Mouse (Mus musculus): Measurements from ENCODE around the gene Olfr566.

Olfr566 gene

DNA sequence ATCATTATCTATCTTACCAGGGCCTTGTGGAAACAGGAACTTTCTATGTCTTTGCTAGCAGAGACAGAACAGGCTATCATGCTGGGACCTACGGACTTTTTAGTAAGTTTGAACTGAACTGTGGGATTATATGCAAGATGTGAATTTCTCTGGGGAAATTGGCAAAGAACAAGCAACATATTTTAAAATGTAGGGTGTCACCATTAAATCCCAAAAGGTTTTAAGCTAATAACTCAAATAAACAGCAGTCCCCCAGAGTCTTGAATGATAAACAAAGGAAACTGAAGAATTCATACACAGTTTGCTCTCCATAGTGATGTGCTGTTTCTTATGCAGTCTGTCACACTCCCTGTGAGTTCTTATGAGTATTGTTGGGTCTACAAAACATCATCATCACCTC lies at the start of gene Olfr566:
TSS of gene Olfr566 (minus strand) at position 101 of the 400 bp plus-strand sequence.
- no peak for DNase-seq (ENCODE audit: low spot score in 2 of 2)

DNA sequence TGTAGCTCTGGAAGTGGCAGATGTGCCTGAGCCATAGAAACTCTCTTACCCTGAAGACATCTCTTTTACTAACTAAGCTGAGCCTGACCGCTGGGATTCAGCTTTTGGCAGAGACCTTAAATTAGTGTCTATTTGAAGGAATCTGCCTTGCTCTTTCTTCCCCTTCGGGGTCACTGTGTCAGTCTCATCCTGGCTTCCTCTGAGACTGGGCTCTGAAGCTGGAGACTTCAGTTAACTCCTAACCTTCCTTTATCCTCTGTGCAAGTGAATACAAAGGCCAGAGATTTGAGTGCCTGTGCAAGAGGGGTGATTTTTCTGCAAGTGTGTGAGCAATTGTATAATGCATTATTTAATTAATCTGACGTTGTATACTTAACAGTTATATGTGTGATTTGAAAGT lies 32.2 kb upstream of the Olfr566 start, which contains the start of gene Olfr569:
TSS of gene Olfr569 (minus strand) at position 101 of the 400 bp plus-strand sequence.
- DNase-seq (ENCODE audit: low spot score in 2 of 2), result no peak

DNA sequence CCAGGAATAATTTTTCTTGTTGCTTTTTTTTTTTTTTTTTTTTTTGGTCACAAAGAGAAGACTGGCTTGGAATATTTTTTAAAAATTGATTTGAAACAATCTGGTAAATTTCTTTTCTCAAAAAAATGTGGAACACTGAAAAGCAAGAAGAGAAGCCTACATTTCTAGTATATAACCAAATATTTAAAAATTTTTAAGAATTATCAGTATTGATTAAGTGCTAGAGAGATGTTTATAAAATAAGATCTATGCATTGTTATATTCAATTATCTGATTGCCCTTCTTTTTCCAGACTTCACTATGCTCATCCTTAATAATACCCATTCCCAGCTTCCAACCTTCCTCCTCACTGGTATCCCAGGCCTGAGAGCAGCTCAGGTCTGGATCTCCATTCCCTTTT lies 18.3 kb upstream of the Olfr566 start, which contains the start of gene Olfr568:
TSS of gene Olfr568 (plus strand) at position 301 of the 400 bp plus-strand sequence.
- no peak for DNase-seq (ENCODE audit: low spot score in 2 of 2)

DNA sequence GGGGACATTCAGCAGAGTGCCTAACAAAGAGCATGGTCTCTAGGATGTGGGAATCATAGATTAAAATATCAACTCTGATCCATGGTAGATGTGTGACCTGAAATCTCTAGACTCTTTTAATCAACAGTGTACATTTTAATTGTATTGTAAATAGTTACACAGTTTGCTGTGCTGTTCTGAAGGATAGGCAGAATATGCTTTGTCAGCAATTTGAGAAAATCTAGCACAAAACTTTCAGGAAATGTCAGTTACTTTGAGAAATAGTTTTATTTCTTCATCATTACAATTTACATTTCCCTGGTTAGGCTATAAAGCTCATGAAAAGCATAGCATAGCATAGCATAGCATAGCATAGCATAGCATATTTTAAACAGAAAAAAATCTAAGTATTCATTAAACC lies 2.8 kb downstream of the Olfr566 start:
- no peak for DNase-seq (ENCODE audit: low spot score in 2 of 2)
